Mouse (Mus musculus) MN1 (cell line): ENCODE results near the gene Ssbp3.

Experiments
- DNase-seq: peaks from one replicate; pipeline ENCODE4 v3.0.0-alpha.2; 2016; ENCODE audit warnings: low spot score

Gene Ssbp3

DNA sequence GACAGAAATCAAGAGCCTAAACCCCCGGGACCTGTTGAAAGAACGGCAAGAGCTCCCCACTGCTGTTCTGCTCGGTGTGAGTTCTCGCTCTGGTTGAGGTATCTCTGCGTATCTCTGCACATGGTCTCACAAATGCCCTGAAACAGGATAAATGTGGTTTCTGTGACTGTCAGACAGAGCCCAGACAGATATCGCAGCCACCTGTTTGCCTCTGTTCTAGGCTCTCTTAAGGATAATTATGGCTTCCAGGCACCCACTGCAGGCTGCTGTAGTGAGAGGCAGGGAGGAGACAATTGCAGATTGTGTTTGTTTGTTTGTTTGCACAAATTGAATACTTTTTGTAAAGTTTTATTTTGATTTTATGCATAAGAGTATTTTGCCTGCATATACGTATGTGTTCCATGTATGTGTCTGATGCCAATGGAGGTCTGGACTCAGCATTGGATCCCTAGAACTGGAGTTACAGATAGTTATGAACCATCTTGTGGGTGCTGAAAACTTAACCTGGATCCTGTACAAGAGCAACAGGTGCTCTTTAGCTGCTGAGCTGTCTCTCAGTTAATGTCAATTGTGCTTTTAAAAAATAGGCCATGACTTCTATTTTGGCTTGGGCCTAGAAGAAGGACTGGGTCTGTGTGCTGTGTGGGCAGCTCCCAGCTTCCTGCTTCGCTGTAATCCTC, 101.0 kb downstream of the Ssbp3 start:
- no peak for DNase-seq

DNA sequence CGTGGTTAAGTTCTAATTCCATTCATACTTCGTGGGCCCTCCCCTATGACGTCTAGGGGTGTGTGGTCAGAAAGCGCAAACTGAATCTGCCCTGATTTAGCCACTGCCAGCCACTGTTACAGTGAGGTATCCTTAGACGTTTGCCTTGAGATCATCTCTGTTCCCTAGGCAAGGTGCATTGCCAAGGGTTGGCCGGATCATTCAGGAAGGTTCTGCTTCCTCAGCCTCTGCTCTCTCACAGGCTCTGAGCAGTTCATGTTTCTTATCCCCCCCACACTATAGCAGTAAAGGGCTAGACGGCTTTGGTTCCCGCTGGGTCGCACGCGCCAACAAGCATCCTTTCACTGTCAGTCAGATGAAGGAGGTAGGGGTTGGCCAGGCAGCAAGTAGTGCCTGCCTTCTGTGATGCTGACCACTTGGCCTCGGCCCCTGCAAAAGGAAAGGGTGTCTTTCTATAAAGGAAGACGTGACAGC, 101.5 kb downstream of the Ssbp3 start:
- no peak for DNase-seq

DNA sequence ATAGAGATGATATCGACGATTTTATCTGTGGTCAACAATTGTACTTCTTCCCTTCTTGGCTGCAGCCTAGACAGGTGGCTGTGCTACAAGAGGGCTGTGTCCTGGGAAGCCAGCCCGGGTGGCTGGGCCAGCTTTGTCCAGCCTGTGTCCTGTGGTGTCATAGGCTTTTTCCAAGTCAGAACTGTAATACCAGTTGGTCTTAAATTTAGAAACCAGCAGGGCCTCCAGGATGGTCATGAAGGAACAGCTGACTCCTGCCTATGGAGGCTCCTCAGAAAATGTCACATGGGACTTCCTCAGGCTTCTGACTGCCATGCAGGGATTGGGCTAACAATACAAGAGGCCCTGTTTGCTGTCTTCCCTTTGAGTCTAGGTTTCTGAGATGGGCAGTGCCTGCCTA, 102.1 kb downstream of the Ssbp3 start:
- no peak for DNase-seq

DNA sequence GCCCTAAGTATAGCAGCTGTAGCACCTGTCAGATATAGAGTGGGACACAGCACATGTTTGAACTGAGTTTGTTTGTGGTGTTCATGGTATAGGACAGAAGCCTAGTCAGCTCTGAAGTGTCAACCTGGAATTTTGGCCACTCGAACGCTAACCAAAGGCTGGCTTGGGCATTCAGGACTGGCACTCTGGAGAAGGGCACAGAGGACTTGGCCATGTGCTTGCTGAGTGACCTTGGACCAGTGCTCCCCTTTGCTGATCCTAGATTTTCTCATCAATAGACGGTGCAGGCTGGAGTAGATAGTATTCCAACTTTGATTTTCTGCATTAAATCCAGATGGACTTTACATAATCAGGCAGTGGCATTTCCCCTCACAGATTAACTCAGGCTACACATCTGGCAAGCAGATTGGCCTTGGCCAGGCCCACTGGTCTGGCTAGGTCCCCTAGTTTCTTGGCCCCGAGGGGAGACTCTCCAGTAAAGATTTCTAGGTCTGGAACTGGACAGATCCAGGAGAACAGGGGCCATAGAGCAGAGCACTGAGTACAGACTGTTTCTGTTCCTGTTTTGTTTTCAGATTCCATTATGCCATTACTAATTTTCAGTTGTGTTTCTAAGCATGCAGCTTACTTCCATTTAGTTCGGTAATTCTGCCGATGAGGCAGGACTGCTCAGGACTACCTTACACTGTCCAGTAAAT, 102.8 kb downstream of the Ssbp3 start:
- DNase-seq = no peak

DNA sequence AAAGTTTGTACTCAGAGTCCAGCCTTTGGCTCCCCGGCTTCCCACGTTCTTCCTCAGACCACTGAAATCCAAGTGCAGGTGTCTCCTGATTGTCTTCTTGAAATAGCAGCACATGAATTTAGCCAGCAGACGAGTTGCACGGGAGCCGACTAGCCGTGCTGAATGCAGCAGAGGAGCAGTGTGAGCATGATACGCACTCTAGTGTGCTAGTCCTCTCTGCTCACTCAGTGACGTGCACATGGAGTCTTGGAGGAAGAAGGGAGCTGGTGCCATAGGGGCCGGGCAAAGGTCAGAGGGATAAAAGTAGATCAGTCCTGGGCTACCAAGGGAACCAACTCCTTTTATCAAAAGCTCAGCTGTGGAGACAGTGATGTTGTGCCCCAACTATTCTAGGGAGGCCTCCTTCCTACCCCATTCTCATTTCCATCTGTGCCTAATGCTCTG, 103.3 kb downstream of the Ssbp3 start:
- DNase-seq = no peak

DNA sequence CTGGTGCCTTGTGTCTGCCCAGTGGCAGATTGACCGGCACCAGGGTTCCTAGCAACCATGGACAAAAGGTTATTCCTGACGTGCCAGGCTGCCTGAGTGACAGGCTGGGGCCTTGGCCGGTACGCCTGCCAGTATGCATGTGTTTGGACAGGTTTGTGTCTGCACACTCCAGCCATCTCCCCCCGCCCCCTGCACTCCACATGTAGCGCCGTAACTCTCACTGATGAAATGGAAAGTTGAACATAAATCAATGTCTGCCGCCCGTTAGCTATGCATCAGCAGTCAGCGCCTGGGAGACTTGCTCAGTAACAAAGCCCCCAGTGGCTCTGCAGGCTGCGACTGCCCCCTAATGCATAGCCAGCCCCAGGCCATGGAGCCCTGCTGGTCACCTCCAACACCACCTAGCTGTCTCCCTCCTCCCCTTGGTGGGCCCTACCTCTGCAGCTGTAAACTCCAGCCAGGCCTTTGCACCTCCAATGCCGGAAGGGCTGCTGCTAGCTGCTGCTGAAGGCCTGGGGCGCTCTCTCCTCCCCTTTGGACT, 105.5 kb downstream of the Ssbp3 start:
- DNase-seq = no peak

DNA sequence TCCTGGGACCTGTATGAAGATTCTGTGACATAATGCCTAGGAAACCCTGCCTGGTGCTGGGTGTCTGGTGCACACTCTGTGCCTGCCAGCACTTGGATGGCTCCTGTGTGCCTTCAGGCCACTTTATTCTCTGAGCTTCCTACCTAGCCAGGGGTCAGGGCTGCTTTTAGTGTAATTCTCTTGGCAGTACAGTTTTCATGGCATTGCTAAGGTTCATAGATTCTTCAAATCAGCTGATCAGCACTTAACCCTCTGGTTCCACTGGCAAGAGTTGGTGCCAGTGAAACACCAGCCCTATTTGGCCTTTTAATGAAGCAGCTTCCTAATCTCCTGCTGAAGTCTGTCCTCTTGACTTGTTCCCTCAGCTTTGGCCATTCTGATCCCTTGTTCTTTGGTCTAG, 106.8 kb downstream of the Ssbp3 start:
- no peak for DNase-seq

DNA sequence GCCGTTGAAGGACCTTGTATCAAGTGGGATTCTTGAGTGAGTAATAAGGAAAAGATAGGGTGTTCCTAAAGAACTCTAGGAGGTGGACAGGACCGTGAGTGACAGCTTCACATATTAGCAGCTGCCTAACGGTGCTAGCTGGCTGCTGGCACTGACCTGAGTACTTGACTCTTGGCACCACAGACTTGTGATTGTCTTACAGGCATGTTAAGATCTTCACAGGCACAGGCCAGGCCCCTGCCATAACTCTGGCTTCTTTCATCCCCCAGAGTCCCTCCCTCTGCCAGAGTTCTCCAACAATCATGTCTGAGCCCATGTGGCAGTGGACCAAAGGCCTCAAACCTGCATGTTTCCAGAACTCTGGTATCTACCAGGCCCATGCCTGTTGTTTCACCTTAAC, 108.0 kb downstream of the Ssbp3 start:
- DNase-seq = peak; percentile 43

DNA sequence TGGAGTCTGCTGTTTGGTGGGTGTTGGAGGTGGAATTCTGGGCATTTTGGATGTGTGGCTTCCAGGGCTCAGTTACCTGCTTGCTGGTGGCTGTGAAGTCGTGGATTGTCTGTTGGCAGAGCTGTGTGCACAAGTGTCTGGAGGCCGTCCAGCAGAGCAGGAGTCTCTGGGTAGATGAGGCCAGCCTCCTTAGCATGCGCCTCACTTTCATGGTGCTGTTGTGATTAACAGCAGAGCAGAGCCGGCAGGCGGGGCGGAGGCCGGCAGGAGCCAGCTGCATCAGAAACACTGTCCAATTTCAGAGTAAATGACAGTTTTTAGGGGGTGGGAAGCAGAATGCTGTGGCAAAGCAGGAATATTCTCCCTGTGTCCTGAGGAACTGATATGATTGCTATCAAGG, 108.5 kb downstream of the Ssbp3 start:
- DNase-seq = peak; percentile 29

DNA sequence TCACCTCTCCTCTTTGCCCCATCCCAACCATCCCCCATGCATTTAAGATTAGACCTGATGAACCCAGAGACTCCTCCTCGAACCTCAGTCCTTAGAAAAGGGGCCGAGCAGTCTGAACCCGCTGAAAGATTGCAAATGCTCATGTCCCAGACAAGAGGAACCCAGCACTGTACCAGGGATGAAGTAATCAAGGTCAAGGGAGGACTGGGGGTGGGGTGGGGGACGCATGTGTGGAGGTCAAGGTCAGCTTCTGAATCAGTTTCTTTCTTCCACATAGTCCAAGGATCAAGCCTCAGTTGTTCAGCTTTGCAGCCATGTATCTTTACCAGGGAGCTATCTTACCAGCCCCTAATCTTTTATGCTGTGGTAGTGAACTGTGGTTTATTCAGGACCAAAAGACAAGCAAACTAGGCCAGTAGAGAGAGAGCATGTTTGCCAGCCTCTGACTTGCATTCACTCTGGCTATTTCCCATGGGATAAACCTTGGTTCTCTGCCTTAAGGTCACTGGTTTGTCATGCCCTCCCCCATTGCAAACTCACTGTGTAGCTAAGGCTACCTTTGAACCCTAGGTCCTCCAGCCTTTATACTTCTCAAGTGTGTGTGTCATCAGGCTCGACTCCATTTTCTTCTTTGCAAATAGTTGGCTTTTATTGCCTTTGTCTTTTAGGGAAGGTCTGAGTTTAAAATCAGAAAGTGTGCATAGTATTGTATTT, 109.9 kb downstream of the Ssbp3 start:
- no peak for DNase-seq

DNA sequence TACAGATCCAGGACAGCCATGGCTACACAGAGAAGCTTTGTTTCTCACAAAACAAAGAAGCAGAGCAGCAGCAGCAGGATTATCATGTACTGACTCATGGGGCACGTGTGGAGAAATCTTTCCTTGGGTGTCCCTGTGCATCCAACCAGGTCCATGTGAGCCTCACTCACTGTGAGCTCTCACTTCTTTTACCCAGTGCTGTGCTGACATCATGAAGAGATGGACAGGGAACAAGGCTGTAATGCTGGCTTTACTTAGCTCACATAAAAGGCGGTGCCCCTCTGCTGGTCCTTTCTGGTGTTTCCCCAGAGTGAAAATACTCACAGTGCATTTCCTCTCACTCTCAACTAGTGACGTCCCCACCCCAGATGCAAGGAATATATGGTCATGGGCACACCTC, 111.0 kb downstream of the Ssbp3 start:
- DNase-seq = no peak

DNA sequence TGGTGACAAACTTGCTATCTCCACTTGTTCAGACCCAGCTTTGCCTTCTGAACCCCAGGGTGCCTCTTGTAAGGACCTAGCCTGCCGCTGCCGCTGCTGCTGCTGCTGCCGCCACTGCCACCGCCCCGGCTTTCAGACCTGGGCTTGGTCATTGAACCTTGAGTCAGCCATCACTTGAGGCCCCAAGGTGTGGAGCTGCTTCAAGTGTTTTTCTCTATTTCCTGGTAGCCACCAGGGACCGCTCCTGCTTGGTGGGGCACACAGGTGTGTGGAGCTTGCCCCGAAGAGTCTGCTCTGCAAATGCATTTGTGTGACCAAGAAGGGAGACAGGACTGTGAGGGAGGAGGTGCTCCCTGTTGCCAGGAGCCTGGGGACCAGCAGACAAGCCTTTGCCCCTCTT, 114.4 kb downstream of the Ssbp3 start:
- no peak for DNase-seq

DNA sequence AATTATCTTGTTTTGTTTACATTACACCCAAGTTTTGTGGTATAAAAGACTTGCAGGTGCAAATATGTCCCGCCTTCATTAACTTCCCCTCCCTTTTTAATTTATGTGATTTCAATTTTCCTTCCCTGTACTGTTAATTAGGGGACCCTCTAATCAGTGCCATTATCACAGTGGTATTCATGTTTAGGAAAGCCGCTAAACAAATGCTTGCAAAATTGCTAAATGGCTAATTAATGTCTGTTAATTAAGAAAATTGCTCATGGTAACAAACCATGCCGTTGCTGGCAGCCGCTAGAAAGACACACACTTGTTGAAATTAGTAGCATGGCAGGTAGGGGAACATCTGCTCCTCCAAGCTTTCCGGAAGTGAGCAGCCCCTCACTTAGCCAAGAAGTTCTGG, 114.9 kb downstream of the Ssbp3 start:
- DNase-seq = no peak

DNA sequence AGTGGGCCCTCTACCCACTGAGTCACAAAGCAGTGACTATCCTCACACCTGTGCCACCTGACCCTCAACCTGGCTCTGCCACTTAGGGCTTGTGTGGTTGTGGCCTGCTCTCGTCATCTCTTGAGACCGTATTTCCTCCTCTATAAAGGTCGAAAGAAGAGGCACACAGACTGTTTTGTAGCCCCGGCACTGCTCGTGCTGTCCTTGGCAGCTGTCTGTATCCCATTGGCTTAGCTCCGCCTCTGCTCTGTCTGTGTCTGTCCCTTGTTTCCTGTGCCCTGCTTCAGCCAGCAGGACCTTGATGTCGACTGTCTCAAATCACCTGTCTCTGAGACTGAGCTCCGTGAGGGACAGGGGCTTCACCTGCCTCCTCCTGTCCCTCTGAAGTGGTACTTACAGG, 116.0 kb downstream of the Ssbp3 start:
- no peak for DNase-seq

DNA sequence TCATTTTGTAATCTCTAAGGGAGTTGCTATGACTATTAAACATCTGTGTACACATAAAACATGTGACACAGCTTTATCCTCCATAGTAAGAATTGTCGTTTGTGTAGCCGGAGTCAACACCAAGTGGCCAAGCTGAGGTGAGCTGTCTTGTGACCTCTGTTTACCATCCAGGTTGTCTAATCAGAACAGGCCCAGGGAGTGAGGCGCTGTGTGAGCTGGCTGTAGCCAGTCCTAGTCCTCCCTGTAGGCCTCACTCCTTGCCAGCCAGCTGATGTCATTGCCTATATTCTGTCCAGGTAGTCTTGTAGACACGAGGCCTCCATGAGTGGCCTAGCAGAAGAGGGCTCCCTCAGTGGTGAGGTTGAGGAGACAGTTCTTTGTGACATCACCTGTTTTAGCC, 125.2 kb downstream of the Ssbp3 start:
- no peak for DNase-seq

DNA sequence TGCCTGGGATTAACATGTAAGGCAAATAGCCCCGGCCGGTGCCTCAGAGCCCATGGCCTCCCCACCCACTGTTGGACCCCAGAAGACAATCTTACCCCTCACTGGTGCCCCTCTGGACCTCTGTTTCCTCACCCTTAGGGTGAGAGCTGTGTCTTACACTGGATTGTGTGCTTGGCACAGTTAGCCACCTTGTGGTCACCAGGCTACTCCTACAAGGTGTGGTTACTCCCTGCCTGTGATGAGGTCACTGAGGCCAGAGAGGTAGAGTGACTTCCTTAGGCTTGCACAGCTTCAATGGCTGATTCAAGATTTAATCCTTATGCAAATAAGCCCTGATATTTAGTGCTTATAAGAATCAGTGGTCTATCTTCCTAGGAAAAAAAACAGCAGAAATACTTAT, 126.5 kb downstream of the Ssbp3 start:
- DNase-seq = no peak

DNA sequence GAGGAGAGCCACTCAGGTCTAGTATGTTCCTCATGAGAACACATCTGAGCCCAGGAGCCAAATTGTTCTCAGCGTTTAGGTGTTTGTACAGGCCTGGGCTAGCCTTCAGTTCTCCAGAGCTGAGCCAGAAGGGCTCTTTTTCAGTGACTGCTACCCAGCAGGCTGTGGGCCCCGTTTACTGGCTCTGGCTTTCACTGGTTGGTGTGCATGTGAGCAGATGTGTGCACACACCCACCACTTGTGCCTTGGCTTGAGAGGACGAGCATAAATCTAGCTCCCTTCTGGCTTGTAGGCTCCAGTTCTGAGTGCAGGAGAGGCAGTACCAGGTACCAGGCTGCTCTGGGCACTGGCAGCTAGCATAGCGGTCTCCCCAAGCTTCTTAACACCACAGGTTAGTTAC, 127.8 kb downstream of the Ssbp3 start:
- DNase-seq = no peak

DNA sequence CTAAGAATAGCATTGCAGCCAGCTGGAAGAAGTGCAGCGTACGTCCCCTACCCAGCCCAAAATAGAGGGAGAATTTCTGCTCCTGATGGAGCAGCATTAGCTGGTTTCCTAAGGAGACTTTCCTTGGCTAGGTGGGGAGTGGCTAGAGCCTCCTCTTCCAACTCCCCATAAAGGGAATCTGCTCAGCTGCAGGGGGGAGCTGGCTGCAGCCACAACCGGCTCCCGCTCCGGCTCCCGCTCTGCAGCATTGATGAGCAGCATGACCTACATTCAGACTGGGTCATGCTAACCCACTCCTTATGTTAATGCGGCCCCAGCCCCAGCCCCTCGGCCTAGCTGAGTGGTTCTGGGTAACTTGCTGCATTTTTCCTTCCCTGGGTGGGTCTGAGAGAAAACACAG, 128.8 kb downstream of the Ssbp3 start:
- DNase-seq = no peak

DNA sequence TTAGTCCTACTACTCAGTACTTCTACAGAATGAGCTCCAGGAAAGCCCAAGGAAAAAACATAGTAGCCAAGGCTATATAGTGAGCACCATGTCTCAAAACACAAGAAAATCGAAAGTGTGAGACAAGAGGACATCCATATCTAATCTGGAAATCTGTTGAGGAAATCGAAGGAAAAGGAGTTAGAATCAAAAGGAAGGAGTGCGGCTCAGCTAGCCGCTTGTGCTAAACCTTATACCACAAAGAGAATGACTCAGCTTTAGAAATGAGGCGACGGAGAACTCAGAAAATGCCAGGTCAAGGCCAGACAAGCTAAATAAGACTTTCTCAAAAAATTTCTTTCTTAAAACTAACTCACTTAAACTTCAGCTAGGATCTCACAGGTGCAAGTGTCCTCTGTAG, 131.8 kb downstream of the Ssbp3 start:
- DNase-seq = no peak

DNA sequence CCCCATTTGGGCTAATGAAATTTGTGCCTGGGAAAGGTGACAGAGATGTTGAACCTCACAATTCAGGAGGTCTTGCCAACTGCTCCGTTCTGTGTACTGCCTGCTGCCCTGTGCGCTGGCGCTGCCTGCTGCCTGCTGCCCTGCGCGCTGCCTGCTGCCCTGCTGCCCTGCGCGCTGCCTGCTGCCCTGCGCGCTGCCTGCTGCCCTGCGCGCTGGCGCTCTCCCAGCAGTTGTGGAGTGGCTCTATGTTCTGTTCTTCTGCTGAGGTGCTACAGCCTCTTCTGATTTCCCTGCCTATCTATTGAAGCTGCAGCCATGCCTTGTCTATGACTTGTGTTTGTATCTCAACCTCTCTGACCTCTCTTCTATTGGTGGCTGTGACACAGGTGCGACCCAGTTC, 134.7 kb downstream of the Ssbp3 start:
- no peak for DNase-seq

DNA sequence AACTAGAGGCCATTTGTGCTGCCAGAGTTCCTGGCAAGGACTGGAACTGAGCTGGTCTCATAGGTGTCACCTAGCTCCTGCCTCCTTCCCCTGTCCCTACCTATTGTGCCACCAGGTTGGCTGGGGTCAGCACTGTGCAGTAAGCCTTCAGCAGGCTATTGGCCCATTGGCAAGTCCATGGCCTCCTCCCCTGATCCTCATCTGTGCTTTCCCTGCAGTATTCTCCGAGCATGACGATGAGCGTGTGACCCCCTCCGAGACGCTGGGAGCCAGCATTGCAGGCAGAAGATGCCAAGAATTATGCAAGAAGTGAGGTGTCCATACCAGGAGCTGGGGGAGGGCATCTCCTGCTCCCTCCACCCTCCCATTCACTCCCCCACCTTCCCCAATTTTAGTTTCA, 137.3 kb downstream of the Ssbp3 start:
- DNase-seq = no peak

DNA sequence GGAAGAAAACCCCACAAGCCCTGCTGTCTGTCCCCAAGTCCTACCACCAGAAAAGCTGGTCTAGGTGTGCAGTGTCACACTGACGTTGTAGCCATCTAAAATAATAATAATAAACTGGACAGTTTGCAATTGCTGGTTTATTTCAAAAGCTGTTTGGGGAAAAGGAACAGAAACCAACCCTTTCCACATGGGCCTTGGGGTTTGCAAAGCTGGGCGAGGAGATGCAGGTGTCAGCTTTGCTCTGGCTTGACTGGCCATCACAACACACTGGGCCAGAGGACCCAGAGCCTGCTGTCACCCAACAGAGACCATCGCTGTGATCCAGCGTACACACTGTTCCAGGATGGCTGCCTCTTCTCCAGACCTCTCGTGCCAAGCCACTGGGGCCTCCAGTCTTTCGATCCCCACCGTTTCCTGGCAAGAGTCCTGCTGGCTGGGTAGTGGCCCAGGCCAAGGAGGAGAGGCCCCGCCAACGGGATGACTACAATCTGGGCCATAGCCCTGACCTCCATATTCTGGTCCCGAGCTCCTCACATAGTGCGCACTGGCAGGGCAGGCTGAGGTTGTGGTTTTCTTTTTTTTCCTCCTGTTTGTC, 138.2 kb downstream of the Ssbp3 start:
- no peak for DNase-seq

DNA sequence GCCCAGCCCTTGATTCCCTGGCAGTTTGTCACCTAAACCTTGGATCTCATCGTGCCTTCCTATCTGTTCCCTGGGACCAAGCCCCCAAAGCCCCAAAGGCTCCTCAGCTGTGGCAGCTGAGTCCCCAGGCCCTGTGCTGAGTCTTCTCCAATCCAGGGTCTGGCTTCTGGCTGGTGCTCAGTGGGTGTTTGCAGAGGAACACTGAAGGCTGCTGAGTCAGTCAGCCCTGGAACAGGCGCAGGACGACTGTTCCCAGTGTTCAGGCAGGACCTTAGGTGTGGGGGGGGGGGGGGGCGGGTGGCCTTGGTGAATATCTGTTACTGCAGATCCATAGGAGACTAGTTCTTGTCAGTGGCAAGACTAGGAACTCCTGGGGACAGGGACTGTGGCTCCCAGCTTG, 141.4 kb downstream of the Ssbp3 start:
- DNase-seq = no peak
